Mouse (Mus musculus): ENCODE measurements around the gene Matn4. TPM values are rescaled to one million over a fixed set of nuclear protein-coding genes. Genes with fewer than 3 reads are reported as not detected.

Matn4 gene
- total and polyA plus RNA-seq, 2 experiments from 2014 or later: 1.1 to 1.7 TPM

- H3K4me1 ChIP-seq (ENCODE audit: control insufficient read depth, insufficient read depth): no peaks in the 10 kb centered on the region
- 40% methylated on average over 3 of the region's 3 CpGs for WGBS
- no peak overlapping the region for H3K27ac ChIP-seq (ENCODE audit: low read depth)
- no peak for TF ChIP-seq EP300 (IDR thresholded peaks at IDR 0.05; ENCODE audit: low read depth)
- no peaks in the 10 kb centered on the region for H3K9me3 ChIP-seq (replicated peaks; ENCODE audit: control insufficient read depth, low read length)
- no peaks in the 10 kb centered on the region for H3K27me3 ChIP-seq (ENCODE audit: control insufficient read depth, insufficient read depth, low read length)
- H3K4me3 ChIP-seq (ENCODE audit: low read depth, low read length): no peak overlapping the region
- H3K9ac ChIP-seq (replicated peaks; ENCODE audit: low read depth, low read length): no peak overlapping the region
- DNase-seq (ENCODE audit: low spot score) (no peak), ATAC-seq (ENCODE audit: insufficient read depth, low read depth) (no peak)
- no peak overlapping the region for H3K4me2 ChIP-seq (ENCODE audit: low read depth, low read length)
- no peaks in the 10 kb centered on the region for H3K36me3 ChIP-seq (replicated peaks; ENCODE audit: control insufficient read depth, insufficient read depth, low read length)
Measured at GRCm38 (mm10) chr2:164366947-164367346, 38.0 kb downstream of the Matn4 start.

- WGBS: 29% methylated on average over 13 of the region's 13 CpGs
- ATAC-seq (ENCODE audit: insufficient read depth, low read depth) (no peak), DNase-seq (ENCODE audit: low spot score) (no peak)
- TF ChIP-seq CTCF (IDR thresholded peaks at IDR 0.05; ENCODE audit: low read depth): no peak
- TF ChIP-seq EP300 (IDR thresholded peaks at IDR 0.05; ENCODE audit: low read depth): no peak
- H3K36me3 ChIP-seq (replicated peaks; ENCODE audit: control insufficient read depth, insufficient read depth, low read length): no peaks in the 10 kb centered on the region
- no peak overlapping the region for H3K4me3 ChIP-seq (ENCODE audit: low read depth, low read length)
- no peaks in the 10 kb centered on the region for H3K4me1 ChIP-seq (ENCODE audit: control insufficient read depth, insufficient read depth)
- no peak overlapping the region for H3K27ac ChIP-seq (ENCODE audit: low read depth)
- H3K9me3 ChIP-seq (replicated peaks; ENCODE audit: control insufficient read depth, low read length): no peaks in the 10 kb centered on the region
- H3K27me3 ChIP-seq (ENCODE audit: control insufficient read depth, insufficient read depth, low read length): no peaks in the 10 kb centered on the region
- no peak overlapping the region for H3K9ac ChIP-seq (replicated peaks; ENCODE audit: low read depth, low read length)
- no peak overlapping the region for H3K4me2 ChIP-seq (ENCODE audit: low read depth, low read length)
Measured at GRCm38 (mm10) chr2:164360974-164361657, 43.8 kb downstream of the Matn4 start.

GRCm38 (mm10) chr2:164359668-164360067 is 45.3 kb downstream of the Matn4 start:
- Histone ChIP-seq H3K27ac (ENCODE audit: low read depth) (no peak overlapping the region), H3K4me3 (ENCODE audit: low read depth, low read length) (no peak overlapping the region), H3K4me1 (ENCODE audit: control insufficient read depth, insufficient read depth) (no peaks in the 10 kb centered on the region), H3K36me3 (replicated peaks; ENCODE audit: control insufficient read depth, insufficient read depth, low read length) (no peaks in the 10 kb centered on the region), H3K9ac (replicated peaks; ENCODE audit: low read depth, low read length) (no peak overlapping the region), H3K4me2 (ENCODE audit: low read depth, low read length) (no peak overlapping the region), H3K9me3 (replicated peaks; ENCODE audit: control insufficient read depth, low read length) (no peaks in the 10 kb centered on the region), H3K27me3 (ENCODE audit: control insufficient read depth, insufficient read depth, low read length) (no peaks in the 10 kb centered on the region)
- DNase-seq (ENCODE audit: low spot score): no peak
- WGBS: 74% methylated on average over 5 of the region's 5 CpGs
- ATAC-seq (ENCODE audit: insufficient read depth, low read depth): no peak
- TF ChIP-seq EP300 (IDR thresholded peaks at IDR 0.05; ENCODE audit: low read depth) (no peak), CTCF (IDR thresholded peaks at IDR 0.05; ENCODE audit: low read depth) (no peak)

GRCm38 (mm10) chr2:164359031-164359430 is 45.9 kb downstream of the Matn4 start:
- no peak overlapping the region for H3K27ac ChIP-seq (ENCODE audit: low read depth)
- no peak for DNase-seq (ENCODE audit: low spot score)
- H3K9ac ChIP-seq (replicated peaks; ENCODE audit: low read depth, low read length): no peak overlapping the region
- no peaks in the 10 kb centered on the region for H3K27me3 ChIP-seq (ENCODE audit: control insufficient read depth, insufficient read depth, low read length)
- WGBS: 75% methylated on average over 5 of the region's 5 CpGs
- no peaks in the 10 kb centered on the region for H3K9me3 ChIP-seq (replicated peaks; ENCODE audit: control insufficient read depth, low read length)
- no peak for ATAC-seq (ENCODE audit: insufficient read depth, low read depth)
- H3K36me3 ChIP-seq (replicated peaks; ENCODE audit: control insufficient read depth, insufficient read depth, low read length): no peaks in the 10 kb centered on the region
- no peaks in the 10 kb centered on the region for H3K4me1 ChIP-seq (ENCODE audit: control insufficient read depth, insufficient read depth)
- H3K4me3 ChIP-seq (ENCODE audit: low read depth, low read length): no peak overlapping the region
- TF ChIP-seq CTCF (IDR thresholded peaks at IDR 0.05; ENCODE audit: low read depth): no peak
- no peak for TF ChIP-seq EP300 (IDR thresholded peaks at IDR 0.05; ENCODE audit: low read depth)
- no peak overlapping the region for H3K4me2 ChIP-seq (ENCODE audit: low read depth, low read length)

- Histone ChIP-seq H3K27ac (ENCODE audit: low read depth) (no peak overlapping the region), H3K4me3 (ENCODE audit: low read depth, low read length) (no peak overlapping the region), H3K27me3 (ENCODE audit: control insufficient read depth, insufficient read depth, low read length) (no peaks in the 10 kb centered on the region), H3K4me1 (ENCODE audit: control insufficient read depth, insufficient read depth) (no peaks in the 10 kb centered on the region), H3K4me2 (ENCODE audit: low read depth, low read length) (no peak overlapping the region), H3K9ac (replicated peaks; ENCODE audit: low read depth, low read length) (no peak overlapping the region), H3K36me3 (replicated peaks; ENCODE audit: control insufficient read depth, insufficient read depth, low read length) (no peaks in the 10 kb centered on the region), H3K9me3 (replicated peaks; ENCODE audit: control insufficient read depth, low read length) (no peaks in the 10 kb centered on the region)
- 78% methylated on average over 3 of the region's 3 CpGs for whole genome bisulfite sequencing
- DNase-seq (ENCODE audit: low spot score) (no peak), ATAC-seq (ENCODE audit: insufficient read depth, low read depth) (no peak)
- TF ChIP-seq EP300 (IDR thresholded peaks at IDR 0.05; ENCODE audit: low read depth): no peak
- TF ChIP-seq CTCF (IDR thresholded peaks at IDR 0.05; ENCODE audit: low read depth): peak; percentile 25
Measured at GRCm38 (mm10) chr2:164358373-164358772, 46.6 kb downstream of the Matn4 start.
